Mouse (Mus musculus): Measurements from ENCODE around the gene 4933412E24Rik. TPM values are rescaled to one million over a fixed set of nuclear protein-coding genes. Genes with fewer than 3 reads are reported as not detected.

Gene 4933412E24Rik
- total RNA-seq (2022): not detected

- no peak for DNase-seq
These were observed at the start of gene 4933412E24Rik for GRCm38 (mm10) chr15:60016513-60016912. Gene 4933412E24Rik (minus strand): TSS chr15:60016613.

- DNase-seq: no peak
These were observed 14.3 kb upstream of the 4933412E24Rik start for GRCm38 (mm10) chr15:60030728-60031127.

DNA sequence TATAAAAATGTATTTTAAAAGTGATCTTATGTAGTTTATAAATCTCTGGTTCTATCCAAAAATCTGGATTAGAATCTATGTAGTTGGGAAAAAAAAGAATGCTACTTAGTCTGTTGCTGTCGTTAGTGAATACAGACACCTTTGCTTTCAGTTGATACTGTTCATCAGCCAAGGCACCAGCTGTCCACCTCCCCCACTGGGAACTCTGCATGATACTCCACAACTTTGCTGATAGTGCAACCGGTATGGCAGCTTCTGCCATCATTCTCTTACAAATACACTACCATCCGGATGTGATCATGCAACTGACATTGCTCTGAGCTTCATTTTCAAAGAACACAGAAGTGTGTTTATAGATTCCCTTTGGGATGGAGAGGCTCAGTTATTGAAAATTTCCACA, 4.8 kb upstream of the 4933412E24Rik start:
- no peak for DNase-seq

- no peak for DNase-seq
These were observed 6.2 kb downstream of the 4933412E24Rik start for GRCm38 (mm10) chr15:60010199-60010598.

DNA sequence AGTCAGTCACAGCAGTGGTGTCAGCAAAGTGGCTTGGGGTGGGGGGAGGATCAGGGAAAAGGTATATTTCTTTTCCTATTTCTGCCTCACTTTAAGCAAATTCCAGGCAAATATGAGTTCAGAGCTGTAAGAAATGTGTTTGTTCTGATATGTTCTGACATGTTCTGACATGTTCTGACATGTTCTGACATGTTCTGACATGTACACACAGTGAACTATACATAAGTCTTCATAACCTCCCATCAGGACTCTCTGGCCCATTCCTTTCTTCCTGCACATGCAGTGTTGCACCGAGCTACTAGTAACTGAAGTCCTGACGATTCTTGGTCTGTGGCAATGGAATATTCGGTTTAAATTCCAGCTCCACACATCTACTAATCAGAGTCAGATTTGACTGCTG, 6.8 kb downstream of the 4933412E24Rik start:
- no peak for DNase-seq

- no peak for DNase-seq
These were observed 32.6 kb downstream of the 4933412E24Rik start for GRCm38 (mm10) chr15:59983777-59984176.

GRCm38 (mm10) chr15:59975310-59975709, 41.1 kb downstream of the 4933412E24Rik start:
- DNase-seq: no peak

DNA sequence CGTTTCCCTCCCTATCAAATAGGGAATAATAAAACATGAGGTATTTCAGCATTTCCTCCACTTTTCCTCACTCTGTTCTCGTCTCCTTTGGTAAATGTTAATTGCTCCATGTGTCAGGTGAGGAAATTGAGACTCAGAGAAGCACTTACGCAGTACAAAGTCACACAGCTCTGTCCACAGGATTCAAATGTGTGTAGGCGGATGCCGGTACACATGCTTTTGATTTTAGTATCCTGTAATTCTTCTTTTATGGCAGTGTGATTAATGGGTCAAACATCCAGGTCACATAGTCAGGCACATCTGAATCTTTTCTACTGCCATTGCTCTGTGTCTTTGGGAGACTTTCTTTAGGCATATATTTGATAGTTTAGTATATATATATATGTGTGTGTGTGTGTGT, 41.8 kb downstream of the 4933412E24Rik start:
- no peak for DNase-seq

DNA sequence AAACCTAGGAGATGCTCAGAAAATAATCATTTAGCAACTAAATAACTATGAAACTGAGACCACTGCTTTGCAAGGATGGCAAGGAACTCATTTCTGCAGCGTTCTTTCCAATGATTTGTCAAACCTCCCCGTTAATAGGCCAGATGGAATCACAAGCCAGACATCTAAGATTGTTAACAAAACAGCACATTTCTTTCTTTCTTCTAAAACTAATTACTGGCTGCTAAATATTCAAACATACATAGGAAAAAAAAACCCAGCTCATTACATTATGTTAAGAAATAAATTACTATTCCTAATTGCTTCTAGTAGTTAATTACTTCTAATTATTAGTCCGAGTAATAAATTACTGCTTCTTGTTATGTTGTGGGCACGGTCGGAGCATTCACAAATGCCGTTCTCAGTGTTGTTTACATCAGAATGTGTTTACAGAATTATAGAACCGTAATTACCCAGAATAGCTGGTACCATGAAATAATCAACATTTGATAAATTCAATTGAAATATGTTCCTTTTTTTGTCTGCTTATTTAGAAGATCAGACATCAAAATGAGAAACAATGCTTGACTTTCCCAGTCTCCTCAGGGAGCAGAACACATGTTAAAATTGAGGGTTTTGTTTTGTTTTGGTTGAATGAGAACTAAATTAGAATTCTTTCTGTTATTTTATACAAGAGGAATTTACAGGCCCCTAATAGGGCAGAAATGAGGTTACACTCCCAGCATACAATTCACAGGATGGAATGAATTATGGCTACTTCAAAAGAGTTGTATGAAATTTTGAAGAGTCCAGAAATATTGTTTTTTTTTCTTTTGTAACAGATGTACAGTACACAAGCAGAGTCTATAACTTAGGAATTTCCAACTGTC, 42.5 kb downstream of the 4933412E24Rik start:
- no peak for DNase-seq
